Mouse (Mus musculus) stomach, postnatal 0 days (tissue): ENCODE data around the gene Msantd3.

ENCODE experiments used
- CTCF ChIP-seq: IDR thresholded peaks from 2 replicates; pipeline ENCODE4 v1.5.1; 2016; ENCODE audit warnings: antibody characterized with exemption, low read depth, mild to moderate bottlenecking, moderate library complexity
- EP300 ChIP-seq: optimal IDR thresholded peaks from 2 replicates; pipeline ENCODE3; 2016; ENCODE audit warnings: antibody characterized with exemption

GRCm38 (mm10) chr4:48542351-48542750 lies 2.6 kb downstream of the Msantd3 start:
- TF ChIP-seq CTCF (no peak), EP300 (no peak)
